Mouse (Mus musculus) stomach, postnatal 0 days (tissue): Measurements from ENCODE around the gene Galnt2.

Experiments used
- CTCF ChIP-seq: IDR thresholded peaks from 2 replicates; pipeline ENCODE4 v1.5.1; 2016; ENCODE audit warnings: antibody characterized with exemption, low read depth, mild to moderate bottlenecking, moderate library complexity
- EP300 ChIP-seq: optimal IDR thresholded peaks from 2 replicates; pipeline ENCODE3; 2016; ENCODE audit warnings: antibody characterized with exemption

- peak; percentile 99 for TF ChIP-seq CTCF
- no peak for TF ChIP-seq EP300
These were observed 118.5 kb downstream of the Galnt2 start for GRCm38 (mm10) chr8:124349663-124350062.
